Mouse (Mus musculus): ENCODE measurements around the gene Gamt. TPM values are rescaled to one million over a fixed set of nuclear protein-coding genes. Genes with fewer than 3 reads are reported as not detected.

Gamt gene
- polyA plus RNA-seq, 1 experiment from 2014 or later: 19.0 TPM

GRCm38 (mm10) chr10:80264341-80265148, 3.7 kb upstream of the Gamt start:
- H3K4me1 ChIP-seq: peaks cover 63% of the 10 kb centered on the region
- H3K36me3 ChIP-seq (replicated peaks): peaks cover 13% of the 10 kb centered on the region
- 1% methylated on average over 81 of the region's 81 CpGs for WGBS
- no peaks in the 10 kb centered on the region for H3K27me3 ChIP-seq
- H3K27ac ChIP-seq: peak overlapping the region; percentile 54
- H3K9ac ChIP-seq: peak overlapping the region; percentile 95
- H3K4me2 ChIP-seq: peak overlapping the region; percentile 77
- no peaks in the 10 kb centered on the region for H3K9me3 ChIP-seq
- peak; percentile 63 for ATAC-seq (ENCODE audit: low FRiP score)
- H3K4me3 ChIP-seq (replicated peaks): peak overlapping the region; percentile 80

GRCm38 (mm10) chr10:80262776-80263365, 2.1 kb upstream of the Gamt start:
- no peak overlapping the region for H3K9ac ChIP-seq
- no peaks in the 10 kb centered on the region for H3K9me3 ChIP-seq
- H3K4me2 ChIP-seq: no peak overlapping the region
- H3K4me1 ChIP-seq: peaks cover 59% of the 10 kb centered on the region
- WGBS: 94% methylated on average over 10 of the region's 10 CpGs
- ATAC-seq (ENCODE audit: low FRiP score): no peak
- no peak overlapping the region for H3K4me3 ChIP-seq (replicated peaks)
- no peak overlapping the region for H3K27ac ChIP-seq
- no peaks in the 10 kb centered on the region for H3K27me3 ChIP-seq
- H3K36me3 ChIP-seq (replicated peaks): peaks cover 17% of the 10 kb centered on the region; the same call in 1 of the 2 replicates

- no peak for ATAC-seq (ENCODE audit: low FRiP score)
- no peaks in the 10 kb centered on the region for H3K27me3 ChIP-seq
- H3K27ac ChIP-seq: no peak overlapping the region
- peak overlapping the region; percentile 82; the same call in 1 of the 2 replicates for H3K4me2 ChIP-seq
- no peak overlapping the region for H3K4me3 ChIP-seq (replicated peaks)
- no peak overlapping the region for H3K9ac ChIP-seq
- H3K36me3 ChIP-seq (replicated peaks): peaks cover 16% of the 10 kb centered on the region
- peaks cover 52% of the 10 kb centered on the region for H3K4me1 ChIP-seq
- 78% methylated on average over 12 of the region's 12 CpGs for WGBS
- H3K9me3 ChIP-seq: no peaks in the 10 kb centered on the region
Measured at GRCm38 (mm10) chr10:80262169-80262568, 1.4 kb upstream of the Gamt start.

GRCm38 (mm10) chr10:80261585-80261968, 765 bp upstream of the Gamt start:
- no peaks in the 10 kb centered on the region for H3K9me3 ChIP-seq

GRCm38 (mm10) chr10:80259861-80260641, 761 bp downstream of the Gamt start:
- Histone ChIP-seq H3K36me3 (replicated peaks) (peaks cover 37% of the 10 kb centered on the region), H3K27me3 (no peaks in the 10 kb centered on the region), H3K27ac (peak overlapping the region; percentile 92), H3K4me2 (peak overlapping the region; percentile 82), H3K4me3 (replicated peaks) (peak overlapping the region; percentile 44), H3K9me3 (no peaks in the 10 kb centered on the region), H3K9ac (peak overlapping the region; percentile 66), H3K4me1 (peaks cover 41% of the 10 kb centered on the region)
- WGBS: 6% methylated on average over 19 of the region's 19 CpGs
- ATAC-seq (ENCODE audit: low FRiP score): no peak

More at GRCm38 (mm10) chr10:80261585-80261968, 765 bp upstream of the Gamt start:
- peak overlapping the region; percentile 52 for H3K9ac ChIP-seq
- ATAC-seq (ENCODE audit: low FRiP score): peak; percentile 53
- H3K4me2 ChIP-seq: peak overlapping the region; percentile 82
- peak overlapping the region; percentile 92 for H3K27ac ChIP-seq
- H3K4me3 ChIP-seq (replicated peaks): peak overlapping the region; percentile 44
- WGBS: under 1% methylated on average over 14 of the region's 14 CpGs
- peaks cover 22% of the 10 kb centered on the region for H3K36me3 ChIP-seq (replicated peaks)
- H3K27me3 ChIP-seq: no peaks in the 10 kb centered on the region
- H3K4me1 ChIP-seq: peaks cover 46% of the 10 kb centered on the region

- H3K27ac ChIP-seq: no peak overlapping the region
- H3K9me3 ChIP-seq: no peaks in the 10 kb centered on the region
- H3K27me3 ChIP-seq: no peaks in the 10 kb centered on the region
- 70% methylated on average over 6 of the region's 6 CpGs for WGBS
- no peak overlapping the region; the same call in 1 of the 2 replicates for H3K4me3 ChIP-seq (replicated peaks)
- peaks cover 41% of the 10 kb centered on the region for H3K4me1 ChIP-seq
- H3K36me3 ChIP-seq (replicated peaks): peaks cover 43% of the 10 kb centered on the region
- peak overlapping the region; percentile 82 for H3K4me2 ChIP-seq
- no peak for ATAC-seq (ENCODE audit: low FRiP score)
- 0 out of 2 replicates have a peak overlapping the region, but pooled peaks have one; percentile 66 for H3K9ac ChIP-seq
Measured at GRCm38 (mm10) chr10:80259463-80259805, 1.4 kb downstream of the Gamt start.

- Histone ChIP-seq H3K27ac (0 out of 2 replicates have a peak overlapping the region, but pooled peaks have one; percentile 5), H3K36me3 (replicated peaks) (peaks cover 48% of the 10 kb centered on the region), H3K9me3 (no peaks in the 10 kb centered on the region), H3K4me2 (peak overlapping the region; percentile 82; the same call in 1 of the 2 replicates), H3K9ac (no peak overlapping the region), H3K4me3 (replicated peaks) (no peak overlapping the region), H3K27me3 (no peaks in the 10 kb centered on the region), H3K4me1 (peaks cover 41% of the 10 kb centered on the region)
- ATAC-seq (ENCODE audit: low FRiP score): no peak
- WGBS: 92% methylated on average over 14 of the region's 14 CpGs
Measured at GRCm38 (mm10) chr10:80258752-80259462, 1.9 kb downstream of the Gamt start.

GRCm38 (mm10) chr10:80257936-80258335, 2.9 kb downstream of the Gamt start:
- peaks cover 41% of the 10 kb centered on the region for H3K4me1 ChIP-seq
- ATAC-seq (ENCODE audit: low FRiP score): no peak
- no peaks in the 10 kb centered on the region for H3K9me3 ChIP-seq
- 0 out of 2 replicates have a peak overlapping the region, but pooled peaks have one; percentile 20 for H3K27ac ChIP-seq
- H3K4me2 ChIP-seq: no peak overlapping the region
- H3K27me3 ChIP-seq: no peaks in the 10 kb centered on the region
- H3K4me3 ChIP-seq (replicated peaks): no peak overlapping the region
- 74% methylated on average over 2 of the region's 2 CpGs for WGBS
- H3K9ac ChIP-seq: no peak overlapping the region
- H3K36me3 ChIP-seq (replicated peaks): peaks cover 58% of the 10 kb centered on the region

- Histone ChIP-seq H3K4me1 (peaks cover 29% of the 10 kb centered on the region), H3K9ac (no peak overlapping the region), H3K9me3 (no peaks in the 10 kb centered on the region), H3K4me3 (replicated peaks) (no peak overlapping the region), H3K4me2 (no peak overlapping the region), H3K36me3 (replicated peaks) (peaks cover 63% of the 10 kb centered on the region), H3K27me3 (no peaks in the 10 kb centered on the region), H3K27ac (no peak overlapping the region)
- ATAC-seq (ENCODE audit: low FRiP score): no peak
- WGBS: 89% methylated on average over 5 of the region's 5 CpGs
Measured at GRCm38 (mm10) chr10:80255881-80256535, 4.8 kb downstream of the Gamt start.

GRCm38 (mm10) chr10:80254331-80255297, 6.2 kb downstream of the Gamt start:
- Histone ChIP-seq H3K9ac (no peak overlapping the region), H3K4me1 (peaks cover 30% of the 10 kb centered on the region), H3K4me3 (replicated peaks) (no peak overlapping the region), H3K27ac (no peak overlapping the region), H3K27me3 (no peaks in the 10 kb centered on the region), H3K36me3 (replicated peaks) (peaks cover 63% of the 10 kb centered on the region), H3K4me2 (no peak overlapping the region), H3K9me3 (no peaks in the 10 kb centered on the region)
- no peak for ATAC-seq (ENCODE audit: low FRiP score)
- WGBS: 92% methylated on average over 25 of the region's 26 CpGs
